Mouse (Mus musculus): Measurements from ENCODE around the gene Gga3.
A peak's percentile ranks its signal among the peaks of the same experiment; 100 is the strongest.

Gga3 gene

DNA sequence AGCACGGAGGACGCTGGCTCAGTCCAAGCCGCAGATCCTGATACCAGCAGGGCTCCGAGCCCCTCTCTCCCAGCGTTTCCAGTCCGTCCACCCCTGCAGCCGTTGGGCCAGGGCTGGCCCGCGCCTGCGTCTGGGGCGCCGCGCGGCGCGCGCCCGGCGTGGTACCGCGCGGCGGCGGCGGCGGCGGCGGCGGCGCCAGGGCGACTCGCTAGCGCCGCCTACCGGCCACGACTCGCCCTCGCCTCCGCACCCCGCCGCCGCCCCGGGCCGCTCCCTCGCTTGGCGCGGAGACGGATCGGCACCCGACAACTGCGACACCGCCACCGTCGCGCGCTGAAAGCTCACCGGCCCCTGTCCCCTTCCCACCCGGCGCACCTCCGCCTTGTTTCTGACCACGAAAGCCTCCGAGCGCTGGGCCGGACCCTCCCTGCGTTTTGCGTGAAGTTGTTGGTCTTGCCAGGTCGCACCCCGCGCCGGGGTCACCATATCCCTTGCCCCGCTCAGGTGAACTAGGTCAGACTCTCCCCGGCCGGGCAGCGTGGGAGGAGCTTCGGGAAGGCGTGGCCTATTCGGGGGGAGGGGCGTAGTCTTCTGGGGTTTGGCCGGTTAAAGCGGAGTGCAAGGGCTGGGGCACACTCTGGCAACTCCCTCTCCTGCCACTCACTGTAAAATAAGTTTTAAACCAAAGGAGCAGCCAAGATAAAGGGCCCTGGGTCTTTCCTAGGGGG lies 8.7 kb upstream of the Gga3 start, which contains the start of gene Mif4gd:
TSS of gene Mif4gd (minus strand) at position 560 of the 728 bp plus-strand sequence.
- DNase-seq (ENCODE audit: low spot score), result peak; percentile 67

GRCm38 (mm10) chr11:115612059-115612409 lies 8.2 kb upstream of the Gga3 start:
- no peak for DNase-seq (ENCODE audit: low spot score)

DNA sequence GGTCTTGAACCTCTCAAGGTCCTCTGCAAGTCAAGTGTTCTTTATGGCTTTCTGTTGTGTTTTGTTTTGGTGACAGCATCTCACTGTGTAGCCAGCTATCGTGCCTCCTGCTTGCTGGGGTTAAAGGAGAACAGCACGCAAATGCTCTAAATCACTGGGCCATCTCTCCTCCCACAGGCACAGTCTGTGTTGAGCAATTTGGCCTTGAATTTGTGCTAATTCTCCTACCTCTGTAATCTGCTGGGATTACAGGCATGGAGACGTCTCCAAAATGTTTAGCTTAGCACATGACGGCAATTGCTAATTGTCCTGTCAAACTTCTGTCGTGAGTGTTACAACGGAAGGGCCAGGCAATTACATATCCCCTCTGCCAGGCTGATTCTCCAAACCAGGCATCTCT lies 7.3 kb upstream of the Gga3 start:
- DNase-seq (ENCODE audit: low spot score), result no peak

DNA sequence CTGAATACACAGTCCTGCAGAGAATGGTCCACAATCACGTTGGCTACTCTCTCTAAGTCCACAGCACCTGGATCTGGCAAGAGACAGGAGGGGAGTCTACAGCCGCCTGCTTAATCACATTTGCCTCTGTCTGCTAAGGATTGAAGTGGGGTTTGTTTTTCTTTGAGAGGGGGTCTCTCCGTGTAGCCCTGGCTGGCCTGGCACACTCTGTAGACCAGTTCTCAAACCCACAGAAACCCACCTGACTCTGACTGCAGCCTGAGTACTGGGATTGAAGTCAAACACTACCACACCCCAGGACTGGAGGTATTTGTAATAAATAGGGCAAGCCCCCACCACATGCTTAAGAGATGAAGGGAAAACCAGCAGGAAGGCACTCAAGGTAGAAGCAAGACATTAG lies 5.7 kb upstream of the Gga3 start:
- no peak for DNase-seq (ENCODE audit: low spot score)

DNA sequence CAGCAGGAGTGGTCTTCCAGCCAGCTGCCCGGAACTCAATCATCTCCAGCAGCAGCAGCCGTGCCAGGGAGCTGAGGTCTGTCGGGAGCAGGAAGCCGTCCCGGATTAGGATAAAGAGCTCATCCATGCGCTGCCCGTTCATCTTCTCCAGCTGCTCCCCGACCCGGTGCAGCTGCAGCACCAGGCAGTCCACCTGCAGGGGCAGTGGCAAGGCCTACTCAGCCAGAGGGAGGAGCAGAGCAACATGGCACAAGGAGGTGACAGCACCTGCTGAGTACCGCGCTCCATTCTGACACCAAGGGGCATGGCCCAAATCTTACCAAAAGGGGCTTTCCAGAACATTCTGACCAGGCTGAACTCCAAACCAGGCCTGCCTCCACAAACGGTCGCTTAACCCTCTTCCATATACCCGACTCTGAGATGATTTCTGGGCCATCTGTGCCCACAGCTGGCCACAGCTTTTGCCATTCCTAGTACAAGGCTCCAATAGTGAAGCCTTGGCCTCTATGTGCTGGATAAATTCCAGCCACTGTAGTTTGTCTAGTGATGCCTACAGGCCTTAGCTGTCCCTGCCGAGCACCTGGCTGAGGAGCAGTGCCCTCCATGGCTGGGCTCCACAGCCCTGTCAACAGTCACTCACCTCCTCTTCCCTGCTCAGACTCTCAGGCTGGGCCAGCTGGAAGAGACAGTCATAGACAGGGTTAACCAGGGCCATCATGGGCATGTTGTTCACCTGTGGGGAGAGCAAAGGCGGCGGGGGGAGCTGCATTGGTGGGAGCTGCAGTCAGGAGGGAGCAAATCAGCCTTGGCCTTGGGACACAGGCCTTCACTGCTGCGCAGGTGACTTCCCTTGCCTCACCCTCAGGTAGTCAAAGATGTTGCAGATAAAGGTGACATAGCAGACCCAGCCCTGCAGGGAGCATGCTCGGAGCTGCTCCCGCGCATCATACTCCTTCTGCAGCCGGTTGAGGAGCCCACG lies 4.9 kb upstream of the Gga3 start:
- DNase-seq (ENCODE audit: low spot score), result no peak

- no peak for DNase-seq (ENCODE audit: low spot score)
Measured at GRCm38 (mm10) chr11:115606733-115607132, 2.9 kb upstream of the Gga3 start.

GRCm38 (mm10) chr11:115604304-115604696 lies 449 bp upstream of the Gga3 start:
- DNase-seq (ENCODE audit: low spot score), result no peak

GRCm38 (mm10) chr11:115603128-115603475 lies 749 bp downstream of the Gga3 start:
- no peak for DNase-seq (ENCODE audit: low spot score)

DNA sequence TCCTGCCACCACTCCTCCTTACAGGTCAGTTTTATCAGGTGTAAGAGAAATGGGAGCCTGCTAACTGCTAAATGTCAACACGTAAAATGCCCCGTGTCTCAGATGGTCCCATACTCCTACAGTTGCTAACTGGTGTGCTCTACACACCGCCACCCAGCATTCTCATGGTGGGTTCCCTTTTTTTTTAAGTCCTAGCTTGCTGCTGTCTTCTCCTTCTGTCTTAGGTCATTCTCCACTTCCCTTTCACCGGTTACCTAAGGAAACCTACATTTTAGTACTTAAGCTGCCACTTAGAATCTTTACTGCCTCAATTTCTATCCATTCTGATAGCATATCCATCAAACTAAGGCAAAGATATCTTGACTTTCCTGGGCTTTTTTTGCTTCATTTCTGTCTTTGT lies 2.7 kb downstream of the Gga3 start:
- no peak for DNase-seq (ENCODE audit: low spot score)

GRCm38 (mm10) chr11:115600743-115601142 lies 3.1 kb downstream of the Gga3 start:
- DNase-seq (ENCODE audit: low spot score), result no peak

DNA sequence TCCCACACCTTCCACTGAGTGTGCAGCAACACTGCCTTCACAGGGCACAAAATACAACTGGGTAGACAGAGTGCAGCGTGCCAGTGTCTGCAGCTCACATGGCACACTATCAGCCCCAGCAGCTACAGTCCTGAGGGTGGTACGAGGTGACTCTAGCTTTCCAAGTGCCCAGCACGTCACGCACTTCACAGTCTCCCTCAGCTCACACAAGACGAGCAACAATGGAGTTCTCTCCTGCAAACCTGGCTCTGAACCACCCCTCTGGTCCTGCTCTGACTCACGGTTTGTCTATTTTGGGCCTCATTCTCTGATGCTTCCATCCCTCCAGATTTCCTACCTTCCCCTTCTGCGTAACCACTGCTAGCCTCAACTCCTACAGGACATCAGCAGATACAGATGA lies 4.1 kb downstream of the Gga3 start:
- no peak for DNase-seq (ENCODE audit: low spot score)

GRCm38 (mm10) chr11:115598309-115598708 lies 5.5 kb downstream of the Gga3 start:
- no peak for DNase-seq (ENCODE audit: low spot score)

DNA sequence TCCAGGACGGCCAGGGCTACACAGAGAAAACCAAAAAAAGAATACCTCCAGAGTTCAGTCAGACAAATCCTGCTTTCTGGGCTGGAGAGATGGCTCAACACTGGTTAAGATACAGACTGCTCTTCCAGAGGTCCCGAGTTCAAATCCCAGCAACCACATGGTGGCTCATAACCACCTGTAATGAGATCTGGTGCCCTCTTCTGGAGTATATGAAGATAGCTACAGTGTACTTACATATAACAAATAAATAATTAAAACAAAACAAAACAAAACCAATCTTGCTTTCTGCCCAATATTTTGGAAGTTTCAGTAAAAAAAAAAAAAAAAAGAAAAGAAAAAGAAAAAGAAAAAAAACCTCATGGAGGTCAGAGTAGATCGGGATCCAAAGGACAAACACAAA lies 8.6 kb downstream of the Gga3 start:
- no peak for DNase-seq (ENCODE audit: low spot score)

GRCm38 (mm10) chr11:115590526-115591075 lies 13.2 kb downstream of the Gga3 start:
- DNase-seq (ENCODE audit: low spot score), result no peak

DNA sequence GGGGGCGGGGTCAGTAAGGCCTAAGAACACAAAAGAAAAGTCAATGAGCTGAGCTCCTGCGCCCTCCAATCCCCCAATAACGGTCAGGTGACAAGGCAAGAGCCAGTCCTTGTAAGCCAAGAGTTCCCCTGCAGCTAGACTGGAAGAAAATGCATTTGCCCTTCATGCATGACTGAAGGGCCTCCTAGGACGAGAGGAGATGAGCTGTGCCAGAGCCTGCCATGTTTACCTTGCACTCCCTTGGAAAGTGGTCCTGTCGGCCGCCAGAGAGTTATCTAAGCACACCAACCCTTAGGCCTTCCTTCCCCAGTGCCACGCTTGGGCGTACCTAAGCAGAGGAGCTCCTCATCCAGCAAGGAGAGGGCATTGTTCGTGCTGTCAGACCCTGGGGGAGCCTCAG lies 15.9 kb downstream of the Gga3 start:
- DNase-seq (ENCODE audit: low spot score), result no peak

- DNase-seq (ENCODE audit: low spot score), result no peak
Measured at GRCm38 (mm10) chr11:115586403-115586802, 17.4 kb downstream of the Gga3 start.

GRCm38 (mm10) chr11:115585573-115586100 lies 18.2 kb downstream of the Gga3 start:
- no peak for DNase-seq (ENCODE audit: low spot score)

GRCm38 (mm10) chr11:115584376-115585073 lies 19.3 kb downstream of the Gga3 start:
- DNase-seq (ENCODE audit: low spot score), result no peak

DNA sequence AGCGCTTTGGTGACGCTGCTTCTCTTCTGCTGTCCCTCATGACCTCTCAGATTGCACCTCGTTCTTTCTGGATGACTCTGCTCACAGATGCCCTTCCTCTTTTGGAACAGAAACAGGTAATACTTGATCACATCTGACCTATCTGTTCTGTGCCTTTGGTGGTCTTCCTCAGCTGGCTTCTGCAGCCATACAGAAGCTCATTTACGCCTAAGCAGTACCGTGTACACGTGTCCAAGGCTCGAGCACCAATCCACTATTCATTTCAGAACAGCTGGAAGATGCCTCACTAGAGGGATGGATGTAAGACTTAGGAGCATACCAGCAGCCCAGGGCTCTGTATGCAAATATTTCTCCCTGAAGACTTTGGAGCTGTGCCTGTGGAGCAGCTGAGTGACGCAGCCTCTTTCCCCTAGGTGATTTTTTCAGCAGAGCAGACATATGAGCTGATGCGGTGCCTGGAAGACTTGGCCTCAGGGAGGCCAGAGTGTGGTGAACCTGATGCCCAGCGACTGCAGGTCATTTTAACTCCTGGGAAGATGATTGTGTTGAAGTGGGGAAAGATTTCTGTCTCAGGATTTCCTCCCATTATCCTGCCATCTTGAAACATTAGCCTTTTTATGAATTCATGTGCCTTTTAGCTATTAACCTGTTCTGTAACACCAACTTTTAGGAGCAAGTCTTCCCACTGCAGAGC lies 20.8 kb downstream of the Gga3 start:
- DNase-seq (ENCODE audit: low spot score), result no peak

- no peak for DNase-seq (ENCODE audit: low spot score)
Measured at GRCm38 (mm10) chr11:115579080-115579479, 24.8 kb downstream of the Gga3 start.

- no peak for DNase-seq (ENCODE audit: low spot score)
Measured at GRCm38 (mm10) chr11:115564961-115565360, 38.9 kb downstream of the Gga3 start.
